Mouse (Mus musculus) kidney, embryonic 16.5 days (tissue): ENCODE data around the gene Bcan. TPM values are rescaled to one million over a fixed set of nuclear protein-coding genes. Genes with fewer than 3 reads are reported as not detected.

Source experiments
- ATAC-seq: fragments of 200-750 bp; cut with Nextera tagmentation; 2 replicates; pipeline ENCODE4 v1.8.0; 2017; ENCODE audit warnings: moderate TSS enrichment; ENCODE audit not compliant: low FRiP score, low TSS enrichment
- H3K27ac ChIP-seq: fragments of 300-500 bp; sonication (generic); 2 replicates; pipeline ENCODE4 v1.5.1; 2014; ENCODE audit warnings: low read length
- H3K27me3 ChIP-seq: fragments of 300-500 bp; sonication (generic); 2 replicates; pipeline ENCODE4 v1.6.1; 2014; ENCODE audit warnings: low read length, control low read depth, mixed read lengths; ENCODE audit not compliant: insufficient read depth
- H3K36me3 ChIP-seq: fragments of 300-500 bp; sonication (generic); 2 replicates; pipeline ENCODE4 v1.6.1; 2014; ENCODE audit warnings: low read length, control low read depth, mixed read lengths; ENCODE audit not compliant: insufficient read depth
- H3K4me1 ChIP-seq: fragments of 300-500 bp; sonication (generic); 2 replicates; pipeline ENCODE4 v1.6.1; 2014; ENCODE audit warnings: low read length, control low read depth, mixed read lengths; ENCODE audit not compliant: insufficient read depth
- H3K4me2 ChIP-seq: fragments of 300-500 bp; sonication (generic); replicated peaks from 2 replicates; pipeline ENCODE4 v1.6.1; 2014; ENCODE audit warnings: low read depth, low read length
- H3K4me3 ChIP-seq: fragments of 300-500 bp; sonication (generic); 2 replicates; pipeline ENCODE4 v1.5.1; 2014; ENCODE audit warnings: mild to moderate bottlenecking, low read length
- H3K9ac ChIP-seq: fragments of 300-500 bp; sonication (generic); replicated peaks from 2 replicates; pipeline ENCODE4 v1.6.1; 2014; ENCODE audit warnings: low read length
- H3K9me3 ChIP-seq: fragments of 300-500 bp; sonication (generic); 2 replicates; pipeline ENCODE4 v1.6.1; 2016; ENCODE audit warnings: low read length, control low read depth
- WGBS: fragments of 180-500 bp; shearing (Covaris S2); extraction: QIAGEN DNeasy Blood & Tissue Kit; methylation state at CpG from one replicate; pipeline ENCODE4 v1.1.7; 2014; 5-methylcytosine and 5-hydroxymethylcytosine counted together
- polyA plus RNA-seq: library from polyadenylated mRNA; unstranded; fragments of >200 nt; fragmentation: Nextera tagmentation; extraction: Ambion mirVana; gene quantifications from 2 replicates; pipeline ENCODE4 v1.2.1, GENCODE M21; 2015

Gene Bcan
- polyA plus RNA-seq, 1 experiment from 2014 or later = 0.10 TPM

DNA sequence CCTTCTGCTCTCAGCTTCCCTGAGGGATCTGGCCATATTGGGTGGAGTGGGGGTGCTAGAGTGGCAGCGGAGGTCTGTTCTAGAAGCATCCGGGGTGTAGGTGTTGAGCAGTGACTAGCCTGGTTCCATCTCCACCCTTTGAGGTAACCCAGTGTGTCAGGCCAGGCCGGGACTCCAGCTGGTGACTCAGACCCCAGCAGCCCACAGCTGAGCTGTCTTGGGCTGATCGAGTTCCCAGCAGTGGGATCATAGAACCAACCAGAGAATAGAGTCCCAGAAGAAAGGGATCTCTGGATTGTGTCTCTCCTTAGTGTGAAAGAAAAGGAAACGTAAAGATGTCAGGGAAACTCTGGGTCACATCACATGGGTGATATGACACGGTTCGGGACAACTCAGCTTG, 40.7 kb downstream of the Bcan start:
- H3K9me3 ChIP-seq = no peaks in the 10 kb centered on the region
- H3K4me1 ChIP-seq = peaks cover 26% of the 10 kb centered on the region; the same call in 1 of the 2 replicates
- ATAC-seq = no peak
- no peaks in the 10 kb centered on the region for H3K36me3 ChIP-seq
- H3K27ac ChIP-seq = peak overlapping the region; percentile 95; the same call in 1 of the 2 replicates
- no peak overlapping the region for H3K4me2 ChIP-seq
- no peaks in the 10 kb centered on the region for H3K27me3 ChIP-seq
- H3K9ac ChIP-seq = no peak overlapping the region
- H3K4me3 ChIP-seq = no peak overlapping the region
- WGBS = 71% methylated on average over 7 of the region's 7 CpGs

DNA sequence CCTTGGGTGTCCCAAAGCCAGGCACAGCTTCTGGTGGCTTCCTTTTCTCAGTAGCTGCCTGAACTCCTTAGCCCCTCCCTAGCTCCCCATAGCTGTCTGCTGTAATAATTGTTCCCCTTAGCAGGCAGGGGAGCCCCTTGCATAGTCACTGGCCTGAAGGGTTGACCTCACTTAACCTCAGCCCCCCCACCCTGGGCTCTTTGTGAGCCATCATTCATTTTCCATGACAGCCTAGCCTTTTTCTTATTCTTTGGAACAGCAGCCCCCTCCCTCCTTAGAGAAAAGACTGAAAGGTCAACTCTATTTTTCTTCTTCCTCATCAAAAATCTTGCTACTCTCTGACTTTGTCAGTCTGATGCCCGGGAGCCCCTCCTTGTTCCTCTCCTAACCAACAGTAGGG, 41.1 kb downstream of the Bcan start:
- no peak overlapping the region for H3K4me3 ChIP-seq
- H3K36me3 ChIP-seq = no peaks in the 10 kb centered on the region
- H3K27ac ChIP-seq = peak overlapping the region; percentile 76
- peaks cover 26% of the 10 kb centered on the region; the same call in 1 of the 2 replicates for H3K4me1 ChIP-seq
- ATAC-seq = no peak
- no peak overlapping the region for H3K4me2 ChIP-seq
- 59% methylated on average over 1 of the region's 1 CpGs for WGBS
- no peak overlapping the region for H3K9ac ChIP-seq
- no peaks in the 10 kb centered on the region for H3K27me3 ChIP-seq
- no peaks in the 10 kb centered on the region for H3K9me3 ChIP-seq

- H3K27ac ChIP-seq = peak overlapping the region; percentile 76
Measured at GRCm38 (mm10) chr3:87958476-87958875, 41.6 kb downstream of the Bcan start.

GRCm38 (mm10) chr3:87958056-87958455, 42.0 kb downstream of the Bcan start:
- no peaks in the 10 kb centered on the region for H3K27me3 ChIP-seq
- no peaks in the 10 kb centered on the region for H3K9me3 ChIP-seq
- no peak overlapping the region for H3K4me2 ChIP-seq
- WGBS = 19% methylated on average over 1 of the region's 1 CpGs
- H3K27ac ChIP-seq = peak overlapping the region; percentile 76
- no peak overlapping the region for H3K4me3 ChIP-seq
- H3K9ac ChIP-seq = no peak overlapping the region; the same call in 1 of the 2 replicates
- peaks cover 27% of the 10 kb centered on the region; the same call in 1 of the 2 replicates for H3K4me1 ChIP-seq
- ATAC-seq = no peak
- H3K36me3 ChIP-seq = no peaks in the 10 kb centered on the region

More at GRCm38 (mm10) chr3:87958476-87958875, 41.6 kb downstream of the Bcan start:
- H3K9me3 ChIP-seq = no peaks in the 10 kb centered on the region
- WGBS = 8% methylated on average over 4 of the region's 4 CpGs
- H3K27me3 ChIP-seq = no peaks in the 10 kb centered on the region
- H3K9ac ChIP-seq = no peak overlapping the region; the same call in 1 of the 2 replicates
- no peak overlapping the region for H3K4me3 ChIP-seq
- H3K4me1 ChIP-seq = peaks cover 26% of the 10 kb centered on the region; the same call in 1 of the 2 replicates
- H3K36me3 ChIP-seq = no peaks in the 10 kb centered on the region
- no peak overlapping the region for H3K4me2 ChIP-seq
- no peak for ATAC-seq

DNA sequence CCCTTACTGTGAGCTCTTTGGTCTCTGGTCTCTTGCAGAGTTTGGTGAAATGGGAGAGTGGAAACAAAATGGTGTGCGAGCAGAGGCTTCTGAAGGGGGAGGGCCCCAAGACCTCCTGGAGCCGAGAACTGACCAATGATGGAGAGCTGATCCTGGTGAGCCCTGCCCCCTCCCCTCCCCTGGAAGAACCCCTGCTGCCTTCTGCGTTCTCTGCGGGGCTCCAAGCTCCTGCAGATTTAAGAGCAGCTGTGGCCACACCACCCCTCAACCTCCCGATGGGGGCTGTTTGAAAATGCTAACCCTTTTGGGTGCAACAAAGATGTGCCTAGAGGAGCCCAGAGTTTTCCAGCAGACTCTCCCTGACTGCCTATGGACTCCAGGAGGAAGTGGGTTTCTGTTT, 47.6 kb downstream of the Bcan start:
- Histone ChIP-seq H3K36me3 (no peaks in the 10 kb centered on the region), H3K9me3 (no peaks in the 10 kb centered on the region), H3K4me1 (peaks cover 49% of the 10 kb centered on the region), H3K27me3 (peaks cover 16% of the 10 kb centered on the region; the same call in 1 of the 2 replicates), H3K4me3 (peak overlapping the region; percentile 21), H3K9ac (peak overlapping the region; percentile 39), H3K27ac (0 out of 2 replicates have a peak overlapping the region, but pooled peaks have one; percentile 2), H3K4me2 (peak overlapping the region; percentile 38)
- WGBS = 5% methylated on average over 5 of the region's 5 CpGs
- ATAC-seq = peak; percentile 71

GRCm38 (mm10) chr3:87951946-87952345, 48.1 kb downstream of the Bcan start:
- WGBS = 25% methylated on average over 12 of the region's 12 CpGs
- no peaks in the 10 kb centered on the region for H3K9me3 ChIP-seq
- H3K36me3 ChIP-seq = no peaks in the 10 kb centered on the region
- H3K4me1 ChIP-seq = peaks cover 54% of the 10 kb centered on the region
- no peak for ATAC-seq
- H3K9ac ChIP-seq = peak overlapping the region; percentile 39
- H3K27me3 ChIP-seq = peaks cover 16% of the 10 kb centered on the region; the same call in 1 of the 2 replicates
- peak overlapping the region; percentile 38 for H3K4me2 ChIP-seq
- H3K4me3 ChIP-seq = peak overlapping the region; percentile 21
- no peak overlapping the region for H3K27ac ChIP-seq

GRCm38 (mm10) chr3:87949955-87950515, 50.0 kb downstream of the Bcan start:
- Histone ChIP-seq H3K4me1 (peaks cover 72% of the 10 kb centered on the region), H3K27me3 (peaks cover 16% of the 10 kb centered on the region; the same call in 1 of the 2 replicates), H3K9ac (peak overlapping the region; percentile 64), H3K9me3 (no peaks in the 10 kb centered on the region), H3K36me3 (no peaks in the 10 kb centered on the region), H3K4me2 (peak overlapping the region; percentile 75), H3K27ac (peak overlapping the region; percentile 50; the same call in 1 of the 2 replicates), H3K4me3 (peak overlapping the region; percentile 46)
- 12% methylated on average over 13 of the region's 13 CpGs for WGBS
- ATAC-seq = no peak

DNA sequence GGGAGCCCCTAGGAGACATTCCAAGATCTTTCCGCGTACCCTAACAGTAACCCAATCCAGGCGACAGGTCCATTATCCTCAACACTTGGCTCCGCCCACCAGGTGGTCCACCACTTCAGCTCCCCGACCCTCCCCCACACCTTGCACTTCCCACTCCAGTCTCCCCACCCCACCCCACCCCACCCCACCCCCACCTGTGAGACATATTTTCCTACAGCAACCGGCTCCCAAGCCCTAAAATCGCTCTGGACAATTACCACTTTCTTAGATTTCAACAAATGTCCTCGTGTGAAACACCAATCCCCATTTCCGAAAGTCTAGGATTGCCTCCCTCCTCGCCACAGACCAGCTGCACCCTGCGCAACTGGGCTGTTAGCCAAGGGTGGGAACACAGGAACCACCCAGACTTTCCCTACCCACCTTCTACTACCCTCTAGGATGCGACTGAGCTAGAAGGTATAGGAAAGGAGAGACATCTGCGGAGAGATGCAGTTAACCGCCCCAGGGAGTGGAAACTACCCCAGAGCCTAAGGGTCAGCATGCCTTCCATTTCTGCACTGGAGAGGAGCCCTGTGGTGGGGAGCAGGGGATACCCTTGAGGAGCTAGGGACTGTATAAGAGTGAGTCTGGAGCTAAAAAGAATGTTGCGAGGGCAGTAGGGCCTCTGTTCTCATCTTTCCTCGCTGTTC, 50.6 kb downstream of the Bcan start:
- no peak for ATAC-seq
- Histone ChIP-seq H3K36me3 (no peaks in the 10 kb centered on the region), H3K4me1 (peaks cover 76% of the 10 kb centered on the region), H3K4me3 (peak overlapping the region; percentile 46), H3K9me3 (no peaks in the 10 kb centered on the region), H3K27ac (peak overlapping the region; percentile 50; the same call in 1 of the 2 replicates), H3K27me3 (peaks cover 16% of the 10 kb centered on the region; the same call in 1 of the 2 replicates), H3K4me2 (peak overlapping the region; percentile 75), H3K9ac (peak overlapping the region; percentile 64)
- 15% methylated on average over 16 of the region's 16 CpGs for WGBS

- Histone ChIP-seq H3K27ac (peak within 1 kb of the TSS; percentile 70), H3K4me2 (peak within 1 kb of the TSS; percentile 75), H3K36me3 (no peaks in the 10 kb centered on the region), H3K4me1 (peaks cover 76% of the 10 kb centered on the region), H3K4me3 (peak within 1 kb of the TSS; percentile 46), H3K9ac (peak within 1 kb of the TSS; percentile 64), H3K27me3 (peaks cover 16% of the 10 kb centered on the region; the same call in 1 of the 2 replicates), H3K9me3 (no peaks in the 10 kb centered on the region)
- no peak for ATAC-seq
- WGBS = 2% methylated on average over 35 of the region's 35 CpGs
Measured at GRCm38 (mm10) chr3:87948378-87949265, 51.4 kb downstream of the Bcan start, which contains the start of gene Crabp2. Crabp2 (plus strand) TSS chr3:87948666.
